Mouse (Mus musculus) kidney, embryonic 15.5 days (tissue): ENCODE measurements at regions not wholly inside any gene's neighbourhood (a gene's known extent, or its start where the extent isn't known, plus 50 kb on each side); places are given as distances from the start of the nearest gene placed in this dataset.

ENCODE experiments used
- ATAC-seq: fragments of 200-750 bp; cut with Nextera tagmentation; replicated peaks from 2 replicates; pipeline ENCODE4 v1.8.0; 2017; ENCODE audit warnings: moderate TSS enrichment; ENCODE audit not compliant: low FRiP score
- H3K27ac ChIP-seq: fragments of 300-500 bp; sonication (generic); 2 replicates; pipeline ENCODE4 v1.5.1; 2015; ENCODE audit warnings: mild to moderate bottlenecking, inconsistent platforms
- H3K27me3 ChIP-seq: fragments of 300-500 bp; sonication (generic); 2 replicates; pipeline ENCODE4 v1.6.1; 2015; ENCODE audit warnings: inconsistent platforms
- H3K36me3 ChIP-seq: fragments of 300-500 bp; sonication (generic); 2 replicates; pipeline ENCODE4 v1.6.1; 2015; ENCODE audit warnings: inconsistent platforms
- H3K4me1 ChIP-seq: fragments of 300-500 bp; sonication (generic); 2 replicates; pipeline ENCODE4 v1.6.1; 2015; ENCODE audit warnings: inconsistent platforms
- H3K4me2 ChIP-seq: fragments of 300-500 bp; sonication (generic); 2 replicates; pipeline ENCODE4 v1.6.1; 2015; ENCODE audit warnings: moderate library complexity, mild to moderate bottlenecking, inconsistent platforms
- H3K4me3 ChIP-seq: fragments of 300-500 bp; sonication (generic); replicated peaks from 2 replicates; pipeline ENCODE4 v1.5.1; 2015; ENCODE audit warnings: mild to moderate bottlenecking, inconsistent platforms
- H3K9ac ChIP-seq: fragments of 300-500 bp; sonication (generic); 2 replicates; pipeline ENCODE4 v1.6.1; 2015; ENCODE audit warnings: mild to moderate bottlenecking, inconsistent platforms
- H3K9me3 ChIP-seq: fragments of 300-500 bp; sonication (generic); replicated peaks from 2 replicates; pipeline ENCODE4 v1.6.1; 2016; ENCODE audit warnings: inconsistent platforms
- WGBS: fragments of 180-500 bp; shearing (Covaris S2); methylation state at CpG from one replicate; pipeline ENCODE4 v1.1.7; 2015; ENCODE audit warnings: mixed read lengths; 5-methylcytosine and 5-hydroxymethylcytosine counted together

GRCm38 (mm10) chr2:178924456-178925115 lies 494.3 kb downstream of the Cdh26 start:
- ATAC-seq = no peak
- Histone ChIP-seq H3K4me3 (no peak overlapping the region), H3K9ac (no peak overlapping the region), H3K36me3 (no peaks in the 10 kb centered on the region), H3K4me1 (peaks cover 25% of the 10 kb centered on the region), H3K4me2 (no peak overlapping the region), H3K27me3 (no peaks in the 10 kb centered on the region), H3K27ac (no peak overlapping the region), H3K9me3 (no peaks in the 10 kb centered on the region)
- WGBS = 78% methylated on average over 4 of the region's 4 CpGs

GRCm38 (mm10) chr2:178927038-178927660 lies 496.8 kb downstream of the Cdh26 start:
- Histone ChIP-seq H3K27me3 (no peaks in the 10 kb centered on the region), H3K27ac (peak overlapping the region; percentile 66), H3K9ac (no peak overlapping the region), H3K4me3 (no peak overlapping the region), H3K36me3 (no peaks in the 10 kb centered on the region), H3K9me3 (no peaks in the 10 kb centered on the region), H3K4me1 (peaks cover 30% of the 10 kb centered on the region), H3K4me2 (no peak overlapping the region)
- ATAC-seq = peak; percentile 89
- WGBS = 53% methylated on average over 13 of the region's 13 CpGs

GRCm38 (mm10) chr2:178929033-178929432 lies 498.7 kb downstream of the Cdh26 start:
- no peaks in the 10 kb centered on the region for H3K27me3 ChIP-seq
- H3K9me3 ChIP-seq = no peaks in the 10 kb centered on the region
- 0 out of 2 replicates have a peak overlapping the region, but pooled peaks have one; percentile 7 for H3K27ac ChIP-seq
- no peak overlapping the region for H3K4me2 ChIP-seq
- H3K4me3 ChIP-seq = no peak overlapping the region
- H3K4me1 ChIP-seq = peaks cover 30% of the 10 kb centered on the region
- H3K9ac ChIP-seq = no peak overlapping the region
- WGBS = 44% methylated on average over 6 of the region's 6 CpGs
- ATAC-seq = no peak
- no peaks in the 10 kb centered on the region for H3K36me3 ChIP-seq

- H3K4me2 ChIP-seq = no peak overlapping the region
- H3K4me3 ChIP-seq = no peak overlapping the region
- no peaks in the 10 kb centered on the region for H3K36me3 ChIP-seq
- peaks cover 30% of the 10 kb centered on the region for H3K4me1 ChIP-seq
- no peak overlapping the region for H3K27ac ChIP-seq
- H3K27me3 ChIP-seq = no peaks in the 10 kb centered on the region
- WGBS = 66% methylated on average over 2 of the region's 2 CpGs
- H3K9me3 ChIP-seq = no peaks in the 10 kb centered on the region
- ATAC-seq = peak; percentile 23; the same call in 1 of the 2 replicates
- no peak overlapping the region for H3K9ac ChIP-seq
These were observed 499.8 kb downstream of the Cdh26 start for GRCm38 (mm10) chr2:178930125-178930524.

- ATAC-seq = 0 out of 2 replicates have a peak, but pooled peaks have one; percentile 18
- H3K9ac ChIP-seq = no peak overlapping the region
These were observed 493.8 kb upstream of the Cdh4 start for GRCm38 (mm10) chr2:178948471-178948870.

GRCm38 (mm10) chr2:178949103-178949502 lies 493.1 kb upstream of the Cdh4 start:
- Histone ChIP-seq H3K36me3 (no peaks in the 10 kb centered on the region), H3K27ac (no peak overlapping the region), H3K4me3 (no peak overlapping the region), H3K9me3 (no peaks in the 10 kb centered on the region), H3K9ac (no peak overlapping the region), H3K4me2 (no peak overlapping the region), H3K4me1 (peaks cover 6% of the 10 kb centered on the region; the same call in 1 of the 2 replicates), H3K27me3 (no peaks in the 10 kb centered on the region)
- 33% methylated on average over 4 of the region's 4 CpGs for WGBS
- 0 out of 2 replicates have a peak, but pooled peaks have one; percentile 25 for ATAC-seq

More at GRCm38 (mm10) chr2:178948471-178948870, 493.8 kb upstream of the Cdh4 start:
- H3K36me3 ChIP-seq = no peaks in the 10 kb centered on the region
- no peak overlapping the region for H3K4me2 ChIP-seq
- H3K4me1 ChIP-seq = peaks cover 6% of the 10 kb centered on the region; the same call in 1 of the 2 replicates
- H3K27ac ChIP-seq = no peak overlapping the region
- no peaks in the 10 kb centered on the region for H3K9me3 ChIP-seq
- 75% methylated on average over 6 of the region's 6 CpGs for WGBS
- H3K4me3 ChIP-seq = no peak overlapping the region
- no peaks in the 10 kb centered on the region for H3K27me3 ChIP-seq

GRCm38 (mm10) chr2:178950304-178950703 lies 491.9 kb upstream of the Cdh4 start:
- Histone ChIP-seq H3K4me2 (no peak overlapping the region), H3K9ac (no peak overlapping the region), H3K27me3 (no peaks in the 10 kb centered on the region), H3K36me3 (no peaks in the 10 kb centered on the region), H3K4me3 (no peak overlapping the region), H3K27ac (no peak overlapping the region), H3K9me3 (no peaks in the 10 kb centered on the region), H3K4me1 (peaks cover 6% of the 10 kb centered on the region; the same call in 1 of the 2 replicates)
- 40% methylated on average over 1 of the region's 1 CpGs for WGBS
- no peak for ATAC-seq

- Histone ChIP-seq H3K27ac (no peak overlapping the region), H3K27me3 (no peaks in the 10 kb centered on the region), H3K9ac (no peak overlapping the region), H3K4me3 (no peak overlapping the region), H3K9me3 (no peaks in the 10 kb centered on the region), H3K36me3 (no peaks in the 10 kb centered on the region), H3K4me2 (no peak overlapping the region), H3K4me1 (no peaks in the 10 kb centered on the region)
- ATAC-seq = no peak
- 64% methylated on average over 2 of the region's 2 CpGs for WGBS
These were observed 487.7 kb upstream of the Cdh4 start for GRCm38 (mm10) chr2:178954420-178955067.

- 90% methylated on average over 10 of the region's 10 CpGs for WGBS
- H3K36me3 ChIP-seq = no peaks in the 10 kb centered on the region
These were observed 483.4 kb upstream of the Cdh4 start for GRCm38 (mm10) chr2:178958829-178959228.

GRCm38 (mm10) chr2:178959603-178960002 lies 482.6 kb upstream of the Cdh4 start:
- H3K9ac ChIP-seq = no peak overlapping the region
- no peaks in the 10 kb centered on the region; the same call in 1 of the 2 replicates for H3K4me1 ChIP-seq
- H3K4me3 ChIP-seq = no peak overlapping the region
- H3K4me2 ChIP-seq = no peak overlapping the region
- H3K27me3 ChIP-seq = no peaks in the 10 kb centered on the region
- H3K27ac ChIP-seq = no peak overlapping the region
- H3K36me3 ChIP-seq = no peaks in the 10 kb centered on the region
- ATAC-seq = no peak
- H3K9me3 ChIP-seq = no peaks in the 10 kb centered on the region
- WGBS = 32% methylated on average over 6 of the region's 6 CpGs

More at GRCm38 (mm10) chr2:178958829-178959228, 483.4 kb upstream of the Cdh4 start:
- no peak overlapping the region for H3K4me3 ChIP-seq
- H3K27ac ChIP-seq = no peak overlapping the region
- no peaks in the 10 kb centered on the region for H3K9me3 ChIP-seq
- no peak for ATAC-seq
- H3K4me2 ChIP-seq = no peak overlapping the region
- H3K9ac ChIP-seq = no peak overlapping the region
- H3K27me3 ChIP-seq = no peaks in the 10 kb centered on the region
- no peaks in the 10 kb centered on the region; the same call in 1 of the 2 replicates for H3K4me1 ChIP-seq

- ATAC-seq = peak; percentile 92
- no peak overlapping the region for H3K4me2 ChIP-seq
- H3K4me3 ChIP-seq = no peak overlapping the region
These were observed 474.5 kb upstream of the Cdh4 start for GRCm38 (mm10) chr2:178967584-178968365.

More at GRCm38 (mm10) chr2:178967584-178968365, 474.5 kb upstream of the Cdh4 start:
- Histone ChIP-seq H3K9ac (no peak overlapping the region), H3K27ac (peak overlapping the region; percentile 86), H3K9me3 (no peaks in the 10 kb centered on the region), H3K36me3 (no peaks in the 10 kb centered on the region), H3K27me3 (no peaks in the 10 kb centered on the region), H3K4me1 (peaks cover 22% of the 10 kb centered on the region)
- 34% methylated on average over 11 of the region's 11 CpGs for WGBS
